Mouse (Mus musculus) liver, adult 2 months (tissue): ENCODE measurements at regions not wholly inside any gene's neighbourhood (a gene's known extent, or its start where the extent isn't known, plus 50 kb on each side); places are given as distances from the start of the nearest gene placed in this dataset.

ENCODE experiments used
- DNase-seq: peaks from one replicate; pipeline ENCODE4 v3.0.0-alpha.2; 2011; ENCODE audit warnings: low read depth, low spot score; ENCODE audit errors: extremely low read depth
- H3K27ac ChIP-seq: fragments of 200-500 bp; replicated peaks from 2 replicates; pipeline ENCODE4 v1.5.1; 2012; ENCODE audit warnings: low read depth, mild to moderate bottlenecking, control low read depth, inconsistent platforms, low read length; ENCODE audit not compliant: insufficient read depth
- H3K27me3 ChIP-seq: fragments of 200-500 bp; 2 replicates; pipeline ENCODE4 v1.6.1; 2012; ENCODE audit warnings: mild to moderate bottlenecking, moderate library complexity, low read length, inconsistent platforms; ENCODE audit not compliant: control insufficient read depth, insufficient read depth
- H3K36me3 ChIP-seq: fragments of 200-500 bp; 2 replicates; pipeline ENCODE4 v1.6.1; 2012; ENCODE audit warnings: low read length, inconsistent platforms; ENCODE audit not compliant: control insufficient read depth, insufficient read depth
- H3K4me1 ChIP-seq: fragments of 200-500 bp; 2 replicates; pipeline ENCODE4 v1.6.1; 2011; ENCODE audit warnings: low read length; ENCODE audit not compliant: control insufficient read depth, insufficient read depth
- H3K4me3 ChIP-seq: fragments of 200-500 bp; 2 replicates; pipeline ENCODE4 v1.5.1; 2011; ENCODE audit warnings: low read depth, mild to moderate bottlenecking, control low read depth, low read length, moderate library complexity; ENCODE audit not compliant: insufficient read depth
- H3K79me2 ChIP-seq: fragments of 200-500 bp; 2 replicates; pipeline ENCODE4 v1.6.1; 2012; ENCODE audit warnings: inconsistent platforms, mild to moderate bottlenecking, low read length, moderate library complexity; ENCODE audit not compliant: control insufficient read depth, insufficient read depth
- H3K9ac ChIP-seq: fragments of 200-500 bp; 2 replicates; pipeline ENCODE4 v1.6.1; 2012; ENCODE audit warnings: low read depth, mild to moderate bottlenecking, control low read depth, inconsistent platforms, low read length
- CTCF ChIP-seq: fragments of 200-500 bp; IDR thresholded peaks from 2 replicates; pipeline ENCODE4 v1.5.1; 2011; ENCODE audit warnings: low read depth, low read length, control low read depth
- POLR2A ChIP-seq: fragments of 200-500 bp; IDR thresholded peaks from 2 replicates; pipeline ENCODE4 v1.6.1; 2011; ENCODE audit warnings: low read length, control low read depth; ENCODE audit not compliant: insufficient read depth; ENCODE audit errors: extremely low read depth
- WGBS: fragments of 180-500 bp; shearing (Covaris S2); methylation state at CpG from one replicate; pipeline ENCODE4 v1.1.7; 2018; 5-methylcytosine and 5-hydroxymethylcytosine counted together

DNA sequence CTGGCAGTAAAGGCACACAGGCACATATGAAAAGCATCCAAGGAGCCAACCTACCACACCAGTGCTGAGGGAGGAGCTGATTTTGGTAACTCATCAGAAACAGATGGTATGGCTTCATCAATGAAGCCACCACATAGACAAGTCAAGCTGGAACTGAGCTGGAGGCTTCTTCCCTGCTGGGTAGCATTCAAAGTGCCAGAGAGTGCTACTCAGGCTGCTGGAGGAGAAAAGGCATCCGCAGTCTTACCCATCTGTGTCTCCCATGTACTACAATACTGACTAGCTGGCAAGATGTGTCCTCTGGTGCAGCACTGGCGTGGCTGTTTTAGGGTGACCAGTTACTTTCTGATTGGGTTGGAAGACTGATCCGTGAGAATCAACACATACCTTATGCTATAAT, 87.3 kb downstream of the Fam76b start:
- Histone ChIP-seq H3K27me3 (no peaks in the 10 kb centered on the region), H3K4me3 (no peak overlapping the region)
- 85% methylated on average over 3 of the region's 3 CpGs for WGBS

DNA sequence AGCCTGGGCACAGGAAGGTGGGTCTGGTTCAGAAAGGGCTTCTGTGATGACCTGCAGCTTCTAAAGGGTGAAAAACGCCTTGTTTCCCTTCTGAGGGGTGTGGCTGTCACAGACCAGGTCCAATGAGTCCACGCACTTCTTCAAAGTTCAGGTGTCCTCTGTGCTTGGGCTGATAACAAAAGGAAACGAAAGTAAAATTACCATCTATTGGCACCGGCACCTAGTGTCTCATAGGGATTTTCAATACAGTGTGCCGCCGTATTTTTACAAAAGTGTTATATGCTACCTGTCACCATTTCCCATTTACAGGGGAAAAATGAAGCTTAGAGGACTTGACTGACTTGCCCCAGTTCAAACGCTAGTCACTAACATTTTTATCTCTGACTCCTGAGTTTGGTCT, 89.3 kb downstream of the Fam76b start:
- no peaks in the 10 kb centered on the region for H3K36me3 ChIP-seq
- H3K27ac ChIP-seq, result no peak overlapping the region
- H3K27me3 ChIP-seq, result no peaks in the 10 kb centered on the region
- no peak for DNase-seq
- WGBS, result 85% methylated on average over 7 of the region's 7 CpGs
- H3K4me3 ChIP-seq, result no peak overlapping the region
- TF ChIP-seq POLR2A (no peak), CTCF (no peak)
- no peaks in the 10 kb centered on the region for H3K79me2 ChIP-seq
- H3K9ac ChIP-seq, result no peak overlapping the region
- no peaks in the 10 kb centered on the region for H3K4me1 ChIP-seq

More for the DNA sequence above, 87.3 kb downstream of the Fam76b start:
- Histone ChIP-seq H3K79me2 (no peaks in the 10 kb centered on the region), H3K9ac (no peak overlapping the region), H3K27ac (no peak overlapping the region), H3K4me1 (no peaks in the 10 kb centered on the region), H3K36me3 (no peaks in the 10 kb centered on the region)
- TF ChIP-seq CTCF (no peak), POLR2A (no peak)
- no peak for DNase-seq

DNA sequence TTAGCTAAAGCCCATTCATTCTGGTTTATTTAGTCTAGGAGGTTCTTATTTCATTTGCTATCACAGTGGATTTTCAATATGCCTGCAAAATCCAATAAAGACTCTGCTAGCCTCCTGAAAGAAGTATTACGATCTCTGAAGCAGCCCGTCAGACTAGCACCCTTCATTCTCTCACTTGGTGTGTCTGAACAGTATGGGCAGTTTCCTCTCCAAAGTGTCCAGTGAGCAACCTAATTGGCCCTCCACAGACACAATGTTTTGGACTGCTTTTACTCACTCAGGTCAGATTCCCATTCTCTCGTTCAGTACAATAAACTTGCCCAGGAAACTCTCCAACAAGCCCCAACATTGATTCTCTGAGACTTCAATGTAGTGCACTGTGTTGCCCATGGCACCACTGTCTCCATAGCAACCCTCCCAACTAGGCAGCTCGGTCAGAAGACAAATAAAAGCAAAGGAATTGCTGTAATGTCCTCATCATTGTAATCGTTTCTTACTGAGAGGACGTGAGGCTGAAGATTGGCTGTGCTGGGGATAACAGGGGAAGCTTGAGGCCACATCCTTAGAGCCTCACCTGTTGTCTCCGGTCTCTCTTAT, 91.2 kb downstream of the Fam76b start:
- no peaks in the 10 kb centered on the region for H3K4me1 ChIP-seq
- no peak for DNase-seq
- H3K79me2 ChIP-seq, result no peaks in the 10 kb centered on the region
- no peak overlapping the region for H3K4me3 ChIP-seq
- no peak overlapping the region for H3K9ac ChIP-seq
- H3K36me3 ChIP-seq, result no peaks in the 10 kb centered on the region
- H3K27ac ChIP-seq, result no peak overlapping the region
- H3K27me3 ChIP-seq, result no peaks in the 10 kb centered on the region
- WGBS, result 55% methylated on average over 7 of the region's 7 CpGs
- TF ChIP-seq CTCF (no peak), POLR2A (no peak)

DNA sequence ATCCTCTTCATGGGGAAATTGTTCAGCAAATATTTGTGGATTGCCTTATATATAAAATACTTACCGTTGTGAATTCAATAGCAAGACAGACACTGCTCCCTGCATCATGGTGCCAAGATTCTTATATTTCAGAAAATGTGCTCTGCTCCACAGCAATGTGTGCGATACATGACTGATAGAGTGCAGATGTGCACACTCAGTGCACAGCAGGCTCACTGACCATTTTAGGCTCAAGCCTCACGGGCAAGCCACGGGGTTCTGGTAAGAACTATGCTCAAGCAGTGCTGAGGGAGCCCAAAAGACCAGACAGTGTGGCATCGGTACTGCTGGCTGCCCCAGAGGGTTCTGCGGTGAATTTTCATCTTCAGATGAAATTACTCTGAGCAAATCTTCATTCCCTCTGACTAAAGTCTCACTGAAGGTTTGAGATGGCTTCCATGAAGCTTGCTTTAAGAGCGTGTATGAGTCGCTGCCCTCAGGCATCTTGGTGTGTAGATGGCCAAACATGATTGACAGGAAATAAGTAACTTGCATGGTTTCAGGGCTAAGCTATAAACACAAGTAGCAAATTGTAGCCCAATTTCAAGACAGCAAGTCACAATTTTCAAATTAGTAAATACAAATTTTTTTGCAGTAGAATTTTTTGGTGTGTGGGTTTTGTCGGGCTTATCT, 92.4 kb downstream of the Fam76b start:
- Histone ChIP-seq H3K27ac (no peak overlapping the region), H3K4me3 (no peak overlapping the region), H3K79me2 (no peaks in the 10 kb centered on the region), H3K4me1 (no peaks in the 10 kb centered on the region), H3K27me3 (no peaks in the 10 kb centered on the region), H3K36me3 (no peaks in the 10 kb centered on the region), H3K9ac (no peak overlapping the region)
- TF ChIP-seq POLR2A (no peak), CTCF (no peak)
- 83% methylated on average over 9 of the region's 9 CpGs for WGBS
- DNase-seq, result no peak

DNA sequence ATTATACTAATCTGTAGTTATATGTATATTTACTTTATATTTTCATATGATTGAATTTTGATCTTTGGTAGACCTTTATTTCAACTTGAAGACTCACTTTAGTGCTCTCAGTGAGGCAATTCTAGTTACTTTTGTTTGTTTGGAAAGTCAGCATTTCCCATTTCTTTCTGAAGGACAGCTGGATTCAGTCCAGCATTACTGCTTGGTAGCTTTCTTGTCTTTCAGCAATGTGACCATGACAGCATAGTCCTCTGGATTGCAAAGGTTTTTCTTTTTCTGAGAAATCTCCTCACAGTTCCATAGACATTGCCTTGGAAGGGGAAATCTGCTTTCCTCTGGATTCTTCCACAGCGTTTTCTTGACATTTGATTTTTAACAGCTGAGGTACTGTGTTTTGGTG, 93.1 kb downstream of the Fam76b start:
- H3K4me1 ChIP-seq, result no peaks in the 10 kb centered on the region
- H3K4me3 ChIP-seq, result no peak overlapping the region
- no peaks in the 10 kb centered on the region for H3K27me3 ChIP-seq
- no peak for DNase-seq
- TF ChIP-seq POLR2A (no peak), CTCF (no peak)
- no peak overlapping the region for H3K27ac ChIP-seq
- no peaks in the 10 kb centered on the region for H3K79me2 ChIP-seq
- 94% methylated on average over 1 of the region's 1 CpGs for WGBS
- no peak overlapping the region for H3K9ac ChIP-seq
- H3K36me3 ChIP-seq, result no peaks in the 10 kb centered on the region

DNA sequence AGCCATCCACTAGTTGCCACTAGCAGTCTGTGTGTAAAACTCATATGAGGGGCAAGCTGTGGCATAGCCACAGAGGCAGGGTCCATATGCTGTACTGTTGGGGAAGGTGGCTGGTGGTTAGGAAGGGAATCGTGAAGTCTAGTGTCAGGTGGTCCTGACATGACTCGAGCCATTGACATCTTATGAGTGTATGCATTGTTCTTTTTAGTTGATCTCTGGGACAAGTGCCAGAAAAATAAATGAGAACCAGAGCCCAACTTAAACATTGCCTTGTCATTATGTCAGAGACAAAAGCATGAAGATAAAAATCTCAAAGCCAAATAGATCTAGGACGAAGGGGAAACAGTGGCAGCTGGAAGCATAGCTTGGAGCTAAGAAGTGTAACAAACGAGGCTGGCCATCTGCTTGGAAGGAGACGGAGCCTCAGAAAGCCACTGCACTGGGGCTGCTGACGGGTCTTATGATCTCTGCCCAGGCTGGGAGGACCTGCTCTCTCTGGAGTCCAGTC, 104.5 kb downstream of the Fam76b start:
- H3K4me3 ChIP-seq, result no peak overlapping the region
- DNase-seq, result no peak
- no peak overlapping the region for H3K27ac ChIP-seq
- H3K9ac ChIP-seq, result no peak overlapping the region
- no peak for TF ChIP-seq POLR2A
- no peak for TF ChIP-seq CTCF
- H3K4me1 ChIP-seq, result no peaks in the 10 kb centered on the region
- 47% methylated on average over 6 of the region's 6 CpGs for WGBS
- no peaks in the 10 kb centered on the region for H3K79me2 ChIP-seq
- H3K36me3 ChIP-seq, result no peaks in the 10 kb centered on the region
- no peaks in the 10 kb centered on the region for H3K27me3 ChIP-seq
